Mouse (Mus musculus) gonadal fat pad, adult 2 months (tissue): ENCODE results near the gene Gatad2b. TPM values are rescaled to one million over a fixed set of nuclear protein-coding genes. Genes with fewer than 3 reads are reported as not detected.

Experiments used
- polyA plus RNA-seq: library from polyadenylated mRNA; depleted of rRNA; stranded (reverse); fragments of >200 nt; gene quantifications from 2 replicates; pipeline ENCODE4 v1.2.3, GENCODE M21; 2012; rRNA removed

Gene Gatad2b
- polyA plus RNA-seq, 1 experiment, result 19.3 TPM

Other genes starting within 250 kb of the Gatad2b start
- 72.5 and 74.7 TPM in 2 replicates for gene 4933434E20Rik, start 241.5 kb upstream of the Gatad2b start, polyA plus RNA-seq
- gene Ubap2l, start 240.6 kb upstream of the Gatad2b start, polyA plus RNA-seq, result 116 and 119 TPM in 2 replicates
- gene Tpm3, start 220.5 kb upstream of the Gatad2b start, polyA plus RNA-seq, result 117 and 128 TPM in 2 replicates
- gene Nup210l, start 189.0 kb upstream of the Gatad2b start, polyA plus RNA-seq, result 0.30 and 0.41 TPM in 2 replicates
- gene Rps27, start 79.5 kb upstream of the Gatad2b start, polyA plus RNA-seq, result 2,273 and 3,346 TPM in 2 replicates
- 8.3 and 9.2 TPM in 2 replicates for gene Rab13, start 79.5 kb upstream of the Gatad2b start, polyA plus RNA-seq
- 56.6 and 68.4 TPM in 2 replicates for gene Jtb, start 61.6 kb upstream of the Gatad2b start, polyA plus RNA-seq
- 1.2 and 1.4 TPM in 2 replicates for gene Creb3l4, start 49.7 kb upstream of the Gatad2b start, polyA plus RNA-seq
- 86.9 and 100 TPM in 2 replicates for gene Slc39a1, start 45.0 kb upstream of the Gatad2b start, polyA plus RNA-seq
- 52.1 and 57.8 TPM in 2 replicates for gene Crtc2, start 39.0 kb upstream of the Gatad2b start, polyA plus RNA-seq
- gene Dennd4b, start 28.0 kb upstream of the Gatad2b start, polyA plus RNA-seq, result 12.5 and 13.2 TPM in 2 replicates
- gene Slc27a3, start 96.8 kb downstream of the Gatad2b start, polyA plus RNA-seq, result 7.4 and 9.4 TPM in 2 replicates
- 30.2 and 36.5 TPM in 2 replicates for gene Ints3, start 140.4 kb downstream of the Gatad2b start, polyA plus RNA-seq
- 49.7 and 51.1 TPM in 2 replicates for gene Npr1, start 172.7 kb downstream of the Gatad2b start, polyA plus RNA-seq
- gene Ilf2, start 182.9 kb downstream of the Gatad2b start, polyA plus RNA-seq, result 30.6 and 34.0 TPM in 2 replicates
- gene Snapin, start 197.9 kb downstream of the Gatad2b start, polyA plus RNA-seq, result 38.3 and 41.3 TPM in 2 replicates
- 35.9 and 46.2 TPM in 2 replicates for gene Chtop, start 216.3 kb downstream of the Gatad2b start, polyA plus RNA-seq
- 184 and 230 TPM in 2 replicates for gene S100a1, start 221.2 kb downstream of the Gatad2b start, polyA plus RNA-seq
- 73.7 and 97.9 TPM in 2 replicates for gene S100a13, start 221.3 kb downstream of the Gatad2b start, polyA plus RNA-seq
- gene S100a14, start 233.7 kb downstream of the Gatad2b start, polyA plus RNA-seq, result 2.5 and 7.2 TPM in 2 replicates
- gene S100a16, start 244.1 kb downstream of the Gatad2b start, polyA plus RNA-seq, result 161 and 192 TPM in 2 replicates